Mouse (Mus musculus) kidney, embryonic 15.5 days (tissue): Measurements from ENCODE around the gene Gm20425. TPM values are rescaled to one million over a fixed set of nuclear protein-coding genes. Genes with fewer than 3 reads are reported as not detected.
A peak's percentile ranks its signal among the peaks of the same experiment; 100 is the strongest.
"Not testable (repeated sequence)": the region's sequence is repeated elsewhere in the genome, so short reads cannot be mapped to it uniquely, and the experiment has no call there.

ENCODE experiments used
- ATAC-seq: fragments of 200-750 bp; cut with Nextera tagmentation; replicated peaks from 2 replicates; pipeline ENCODE4 v1.8.0; 2017; ENCODE audit warnings: moderate TSS enrichment; ENCODE audit not compliant: low FRiP score
- H3K27ac ChIP-seq: fragments of 300-500 bp; sonication (generic); 2 replicates; pipeline ENCODE4 v1.5.1; 2015; ENCODE audit warnings: mild to moderate bottlenecking, inconsistent platforms
- H3K27me3 ChIP-seq: fragments of 300-500 bp; sonication (generic); 2 replicates; pipeline ENCODE4 v1.6.1; 2015; ENCODE audit warnings: inconsistent platforms
- H3K36me3 ChIP-seq: fragments of 300-500 bp; sonication (generic); 2 replicates; pipeline ENCODE4 v1.6.1; 2015; ENCODE audit warnings: inconsistent platforms
- H3K4me1 ChIP-seq: fragments of 300-500 bp; sonication (generic); 2 replicates; pipeline ENCODE4 v1.6.1; 2015; ENCODE audit warnings: inconsistent platforms
- H3K4me2 ChIP-seq: fragments of 300-500 bp; sonication (generic); 2 replicates; pipeline ENCODE4 v1.6.1; 2015; ENCODE audit warnings: moderate library complexity, mild to moderate bottlenecking, inconsistent platforms
- H3K4me3 ChIP-seq: fragments of 300-500 bp; sonication (generic); replicated peaks from 2 replicates; pipeline ENCODE4 v1.5.1; 2015; ENCODE audit warnings: mild to moderate bottlenecking, inconsistent platforms
- H3K9ac ChIP-seq: fragments of 300-500 bp; sonication (generic); 2 replicates; pipeline ENCODE4 v1.6.1; 2015; ENCODE audit warnings: mild to moderate bottlenecking, inconsistent platforms
- H3K9me3 ChIP-seq: fragments of 300-500 bp; sonication (generic); replicated peaks from 2 replicates; pipeline ENCODE4 v1.6.1; 2016; ENCODE audit warnings: inconsistent platforms
- WGBS: fragments of 180-500 bp; shearing (Covaris S2); methylation state at CpG from one replicate; pipeline ENCODE4 v1.1.7; 2015; ENCODE audit warnings: mixed read lengths; 5-methylcytosine and 5-hydroxymethylcytosine counted together
- polyA plus RNA-seq: library from polyadenylated mRNA; unstranded; fragments of >200 nt; fragmentation: Nextera tagmentation; extraction: Ambion mirVana; gene quantifications from 2 replicates; pipeline ENCODE4 v1.2.1, GENCODE M21; 2015

The Gm20425 gene
- polyA plus RNA-seq, 1 experiment from 2014 or later: 1.1 TPM

GRCm38 (mm10) chr9:103180807-103181565, 49.1 kb downstream of the Gm20425 start:
- no peaks in the 10 kb centered on the region for H3K27me3 ChIP-seq
- no peaks in the 10 kb centered on the region for H3K36me3 ChIP-seq
- peak overlapping the region; percentile 78 for H3K27ac ChIP-seq
- peaks cover 13% of the 10 kb centered on the region for H3K4me1 ChIP-seq
- no peaks in the 10 kb centered on the region for H3K9me3 ChIP-seq
- peak overlapping the region; percentile 48 for H3K4me3 ChIP-seq
- peak overlapping the region; percentile 71 for H3K4me2 ChIP-seq
- peak overlapping the region; percentile 43 for H3K9ac ChIP-seq
- 2% methylated on average over 20 of the region's 20 CpGs for WGBS
- peak; percentile 94 for ATAC-seq

- Histone ChIP-seq H3K9me3 (no peaks in the 10 kb centered on the region), H3K4me3 (peak overlapping the region; percentile 48), H3K4me1 (peaks cover 13% of the 10 kb centered on the region), H3K27ac (peak overlapping the region; percentile 78), H3K27me3 (no peaks in the 10 kb centered on the region), H3K9ac (peak overlapping the region; percentile 43), H3K4me2 (peak overlapping the region; percentile 71), H3K36me3 (no peaks in the 10 kb centered on the region)
- 53% methylated on average over 3 of the region's 3 CpGs for WGBS
- no peak; the same call in 1 of the 2 replicates for ATAC-seq
Measured at GRCm38 (mm10) chr9:103180303-103180702, 49.8 kb downstream of the Gm20425 start.

GRCm38 (mm10) chr9:103175692-103176091, 54.4 kb downstream of the Gm20425 start:
- no peak overlapping the region for H3K9ac ChIP-seq
- no peak overlapping the region for H3K4me2 ChIP-seq
- no peak for ATAC-seq
- 98% methylated on average over 7 of the region's 7 CpGs for WGBS
- H3K4me3 ChIP-seq: no peak overlapping the region
- no peaks in the 10 kb centered on the region for H3K27me3 ChIP-seq
- no peaks in the 10 kb centered on the region for H3K36me3 ChIP-seq
- H3K9me3 ChIP-seq: no peaks in the 10 kb centered on the region
- no peak overlapping the region for H3K27ac ChIP-seq
- H3K4me1 ChIP-seq: peaks cover 14% of the 10 kb centered on the region

GRCm38 (mm10) chr9:103174771-103175519, 55.2 kb downstream of the Gm20425 start:
- ATAC-seq: no peak; the same call in 1 of the 2 replicates
- Histone ChIP-seq H3K9me3 (no peaks in the 10 kb centered on the region), H3K4me3 (no peak overlapping the region), H3K4me2 (no peak overlapping the region), H3K4me1 (peaks cover 7% of the 10 kb centered on the region), H3K27ac (no peak overlapping the region), H3K27me3 (no peaks in the 10 kb centered on the region), H3K9ac (no peak overlapping the region), H3K36me3 (no peaks in the 10 kb centered on the region)
- 46% methylated on average over 6 of the region's 6 CpGs for WGBS

GRCm38 (mm10) chr9:103168771-103169170, 61.3 kb downstream of the Gm20425 start:
- 44% methylated on average over 7 of the region's 7 CpGs for WGBS
- H3K9ac ChIP-seq: no peak overlapping the region
- no peaks in the 10 kb centered on the region for H3K27me3 ChIP-seq
- no peaks in the 10 kb centered on the region for H3K36me3 ChIP-seq
- H3K4me1 ChIP-seq: peaks cover 3% of the 10 kb centered on the region; the same call in 1 of the 2 replicates
- H3K27ac ChIP-seq: no peak overlapping the region
- no peak for ATAC-seq
- H3K4me2 ChIP-seq: no peak overlapping the region
- H3K4me3 ChIP-seq: no peak overlapping the region
- H3K9me3 ChIP-seq: no peaks in the 10 kb centered on the region

GRCm38 (mm10) chr9:103168046-103168445, 62.1 kb downstream of the Gm20425 start:
- WGBS: 80% methylated on average over 6 of the region's 6 CpGs
- ATAC-seq: 0 out of 2 replicates have a peak, but pooled peaks have one; percentile 43

GRCm38 (mm10) chr9:103163806-103164205, 66.3 kb downstream of the Gm20425 start:
- no peak overlapping the region for H3K27ac ChIP-seq
- H3K4me1 ChIP-seq: no peaks in the 10 kb centered on the region
- no peak for ATAC-seq
- no peaks in the 10 kb centered on the region for H3K27me3 ChIP-seq
- no peak overlapping the region for H3K4me3 ChIP-seq
- no peak overlapping the region for H3K9ac ChIP-seq
- 75% methylated on average over 15 of the region's 15 CpGs for WGBS
- no peak overlapping the region for H3K4me2 ChIP-seq
- H3K9me3 ChIP-seq: no peaks in the 10 kb centered on the region
- no peaks in the 10 kb centered on the region for H3K36me3 ChIP-seq

More at GRCm38 (mm10) chr9:103168046-103168445, 62.1 kb downstream of the Gm20425 start:
- Histone ChIP-seq H3K36me3 (no peaks in the 10 kb centered on the region), H3K4me1 (peaks cover 3% of the 10 kb centered on the region; the same call in 1 of the 2 replicates), H3K9ac (no peak overlapping the region), H3K9me3 (no peaks in the 10 kb centered on the region), H3K4me2 (no peak overlapping the region), H3K4me3 (no peak overlapping the region), H3K27ac (no peak overlapping the region), H3K27me3 (no peaks in the 10 kb centered on the region)

GRCm38 (mm10) chr9:103155158-103155557, 74.9 kb downstream of the Gm20425 start:
- 83% methylated on average over 7 of the region's 7 CpGs for WGBS
- not testable (repeated sequence) for H3K9ac ChIP-seq, H3K9me3 ChIP-seq, ATAC-seq, H3K4me2 ChIP-seq, H3K27me3 ChIP-seq, H3K4me3 ChIP-seq, H3K36me3 ChIP-seq, H3K4me1 ChIP-seq, H3K27ac ChIP-seq

GRCm38 (mm10) chr9:103154568-103154967, 75.5 kb downstream of the Gm20425 start:
- no peaks in the 10 kb centered on the region for H3K36me3 ChIP-seq

GRCm38 (mm10) chr9:103153286-103153685, 76.8 kb downstream of the Gm20425 start:
- no peak overlapping the region for H3K4me3 ChIP-seq
- H3K9ac ChIP-seq: no peak overlapping the region
- H3K4me1 ChIP-seq: no peaks in the 10 kb centered on the region
- no peaks in the 10 kb centered on the region for H3K36me3 ChIP-seq
- no peak for ATAC-seq
- H3K27ac ChIP-seq: no peak overlapping the region
- H3K9me3 ChIP-seq: no peaks in the 10 kb centered on the region
- 68% methylated on average over 5 of the region's 5 CpGs for WGBS
- H3K27me3 ChIP-seq: no peaks in the 10 kb centered on the region
- no peak overlapping the region for H3K4me2 ChIP-seq

More at GRCm38 (mm10) chr9:103154568-103154967, 75.5 kb downstream of the Gm20425 start:
- Histone ChIP-seq H3K27me3 (no peaks in the 10 kb centered on the region), H3K9me3 (no peaks in the 10 kb centered on the region), H3K4me1 (no peaks in the 10 kb centered on the region), H3K4me3 (no peak overlapping the region), H3K4me2 (no peak overlapping the region), H3K9ac (no peak overlapping the region), H3K27ac (no peak overlapping the region)
- ATAC-seq: no peak
- WGBS: 82% methylated on average over 2 of the region's 2 CpGs

- Histone ChIP-seq H3K36me3 (no peaks in the 10 kb centered on the region), H3K4me2 (no peak overlapping the region), H3K4me1 (peaks cover 8% of the 10 kb centered on the region), H3K9me3 (no peaks in the 10 kb centered on the region), H3K27ac (no peak overlapping the region), H3K27me3 (no peaks in the 10 kb centered on the region), H3K9ac (no peak overlapping the region), H3K4me3 (no peak overlapping the region)
- ATAC-seq: no peak
- WGBS: 80% methylated on average over 12 of the region's 12 CpGs
Measured at GRCm38 (mm10) chr9:103149074-103149799, 80.9 kb downstream of the Gm20425 start.

- Histone ChIP-seq H3K4me1 (peaks cover 8% of the 10 kb centered on the region), H3K9ac (no peak overlapping the region), H3K4me3 (no peak overlapping the region), H3K9me3 (no peaks in the 10 kb centered on the region), H3K36me3 (no peaks in the 10 kb centered on the region), H3K27ac (no peak overlapping the region), H3K27me3 (no peaks in the 10 kb centered on the region), H3K4me2 (no peak overlapping the region)
- 70% methylated on average over 13 of the region's 13 CpGs for WGBS
- no peak for ATAC-seq
Measured at GRCm38 (mm10) chr9:103147103-103147502, 83.0 kb downstream of the Gm20425 start.
